Mouse (Mus musculus): ENCODE measurements around the gene Krtap4-7. TPM values are rescaled to one million over a fixed set of nuclear protein-coding genes. Genes with fewer than 3 reads are reported as not detected.

Krtap4-7 gene
- not detected in 2 replicates for polyA plus RNA-seq (2012; rRNA removed)

DNA sequence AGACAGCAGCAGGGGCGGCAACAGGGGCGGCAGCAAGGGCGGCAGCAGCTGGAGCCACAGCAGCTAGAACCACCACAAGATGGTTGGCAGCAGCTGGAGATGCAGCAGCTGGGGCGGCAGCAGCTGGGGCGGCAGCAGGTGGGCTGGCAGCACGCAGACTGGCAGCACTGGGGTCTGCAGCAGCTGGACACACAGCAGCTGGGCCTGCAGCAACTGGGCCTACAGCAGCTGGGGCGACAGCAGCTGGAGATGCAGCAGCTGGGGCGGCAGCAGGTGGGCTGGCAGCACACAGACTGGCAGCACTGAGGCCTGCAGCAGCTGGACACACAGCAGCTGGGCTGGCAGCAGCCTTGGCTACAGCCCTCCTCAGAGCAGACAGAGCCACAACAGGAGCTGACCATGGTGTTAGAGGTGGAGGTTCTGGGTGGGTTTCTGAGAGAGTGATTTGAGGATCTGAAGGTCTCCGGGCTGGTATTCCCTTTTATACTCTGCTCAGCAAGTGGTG, at the start of gene Krtap4-7:
Gene Krtap4-7, minus strand, starts transcription at position 455 of the 505 bp plus-strand sequence.

GRCm38 (mm10) chr11:99690463-99690862, 46.6 kb upstream of the Krtap4-7 start, which contains the start of gene Gm14190:
Gm14190 (minus strand) TSS chr11:99690740.

GRCm38 (mm10) chr11:99665860-99666259, 22.0 kb upstream of the Krtap4-7 start, which contains the start of gene Krtap4-6:
Krtap4-6 (minus strand) TSS chr11:99665960.

GRCm38 (mm10) chr11:99658467-99659010, 14.7 kb upstream of the Krtap4-7 start, which contains the start of gene Gm11563:
Gm11563 (minus strand) TSS chr11:99658960.

GRCm38 (mm10) chr11:99650136-99650535, 6.2 kb upstream of the Krtap4-7 start, which contains the start of gene Gm11555:
Gm11555 (minus strand) TSS chr11:99650236.

DNA sequence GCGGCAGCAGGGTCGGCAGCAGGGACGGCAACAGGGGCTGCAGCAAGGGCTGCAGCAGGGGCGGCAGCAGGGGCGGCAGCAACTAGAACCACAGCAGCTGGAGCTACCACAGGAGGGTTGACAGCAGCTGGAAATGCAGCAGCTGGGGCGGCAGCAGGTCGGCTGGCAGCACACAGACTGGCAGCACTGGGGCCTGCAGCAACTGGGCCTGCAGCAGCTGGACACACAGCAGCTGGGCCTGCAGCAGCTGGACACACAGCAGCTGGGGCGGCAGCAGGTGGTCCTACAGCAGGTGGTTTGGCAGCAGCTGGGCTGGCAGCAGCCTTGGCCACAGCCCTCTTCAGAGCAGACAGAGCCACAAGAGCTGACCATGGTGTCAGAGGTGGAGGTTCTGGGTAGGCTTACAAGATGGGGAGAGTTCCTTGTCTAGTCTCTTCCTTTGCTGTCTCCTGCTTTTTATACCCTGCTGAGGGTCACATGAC, 9.2 kb downstream of the Krtap4-7 start, which contains the start of gene Krtap4-2:
Gene Krtap4-2, minus strand, starts transcription at position 432 of the 482 bp plus-strand sequence.

GRCm38 (mm10) chr11:99628138-99628537, 15.8 kb downstream of the Krtap4-7 start, which contains the start of gene Krtap4-1:
Krtap4-1 (minus strand) TSS chr11:99628238.

DNA sequence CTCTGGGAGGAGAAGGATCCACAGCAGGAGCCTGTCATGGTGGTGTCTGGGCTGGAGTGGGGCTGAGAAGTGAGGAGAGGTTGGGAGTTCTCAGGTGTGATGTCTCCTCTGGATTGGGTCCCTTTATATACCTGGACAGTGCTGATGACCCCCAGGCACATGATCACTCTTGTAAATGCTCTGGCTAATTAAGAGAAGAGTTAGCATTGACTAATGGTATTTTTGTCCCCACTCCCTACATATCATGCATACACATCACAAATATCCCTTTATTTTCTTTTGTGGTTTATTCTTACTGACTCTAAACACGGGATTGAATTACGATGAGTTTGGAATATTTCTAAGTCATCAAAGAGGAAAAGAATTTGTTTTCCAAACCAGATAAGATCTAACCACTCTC, 23.6 kb downstream of the Krtap4-7 start, which contains the start of gene Gm11562:
Gene Gm11562, minus strand, starts transcription at position 101 of the 400 bp plus-strand sequence.

GRCm38 (mm10) chr11:99614796-99615363, 29.0 kb downstream of the Krtap4-7 start, which contains the start of gene Krtap2-4:
Krtap2-4 (minus strand) TSS chr11:99614846.

DNA sequence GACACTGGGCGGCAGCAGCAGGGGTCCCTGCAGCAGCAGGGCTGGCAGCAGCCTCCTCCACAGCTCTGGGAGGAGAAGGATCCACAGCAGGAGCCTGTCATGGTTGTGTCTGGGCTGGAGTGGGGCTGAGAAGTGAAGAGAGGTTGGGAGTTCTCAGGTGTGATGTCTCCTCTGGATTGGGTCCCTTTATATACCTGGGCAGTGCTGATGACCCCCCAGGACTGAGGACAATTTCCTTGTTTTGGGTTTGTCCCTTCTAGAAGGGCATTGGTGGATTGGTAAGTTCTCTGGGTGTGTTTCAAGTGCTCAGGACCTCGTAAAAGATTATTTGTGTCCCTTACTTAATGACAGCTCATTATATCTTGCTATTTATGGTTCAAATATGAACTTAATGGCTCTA, 33.8 kb downstream of the Krtap4-7 start, which contains the start of gene Gm11937:
Gene Gm11937, minus strand, starts transcription at position 101 of the 400 bp plus-strand sequence.

DNA sequence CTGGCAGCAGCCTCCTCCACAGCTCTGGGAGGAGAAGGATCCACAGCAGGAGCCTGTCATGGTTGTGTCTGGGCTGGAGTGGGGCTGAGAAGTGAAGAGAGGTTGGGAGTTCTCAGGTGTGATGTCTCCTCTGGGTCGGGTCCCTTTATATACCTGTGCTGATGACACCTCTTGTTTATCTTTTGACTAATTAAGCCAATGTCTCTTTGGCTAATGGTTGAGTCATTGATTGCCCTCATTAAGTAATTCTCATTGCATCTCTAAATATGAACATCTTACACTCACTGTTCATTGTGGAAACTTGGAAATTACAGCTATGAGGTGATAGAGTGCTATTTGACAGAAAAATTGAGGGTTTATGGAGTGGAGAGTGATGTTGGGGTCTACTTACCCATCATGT, 40.7 kb downstream of the Krtap4-7 start, which contains the start of gene Gm11938:
Gene Gm11938, minus strand, starts transcription at position 101 of the 400 bp plus-strand sequence.

DNA sequence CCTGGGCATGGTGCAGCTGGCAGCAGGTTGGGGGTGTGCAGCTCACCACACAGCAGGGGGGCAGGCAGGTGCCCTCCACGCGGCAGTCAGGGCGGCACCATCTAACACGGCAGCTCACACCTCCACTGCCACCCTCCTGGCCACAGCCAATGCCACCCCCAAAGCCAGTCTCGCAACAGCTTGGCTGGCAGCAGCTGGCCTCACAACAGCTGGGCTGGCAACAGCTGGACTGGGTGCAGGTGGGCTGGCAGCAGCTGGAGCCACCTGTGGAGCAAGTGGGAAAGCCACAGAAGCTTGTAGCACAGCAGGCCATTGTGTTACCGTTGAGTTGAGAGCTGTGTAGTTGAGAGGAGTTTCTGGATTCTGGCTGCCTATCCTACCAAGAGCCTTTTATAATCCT, 46.1 kb downstream of the Krtap4-7 start, which contains the start of gene Krtap9-3:
Gene Krtap9-3, minus strand, starts transcription at position 364 of the 400 bp plus-strand sequence.

Other genes with a start within 250 kb of the Krtap4-7 start
- gene Krt12, start 221.8 kb downstream of the Krtap4-7 start, polyA plus RNA-seq (2012; rRNA removed), result 0.03 and 0.05 TPM in 2 replicates
- 16.0 and 17.2 TPM in 2 replicates for gene Krt20, start 205.9 kb downstream of the Krtap4-7 start, polyA plus RNA-seq (2012; rRNA removed)
- 0.40 and 0.45 TPM in 2 replicates for gene Krt23, start 151.0 kb downstream of the Krtap4-7 start, polyA plus RNA-seq (2012; rRNA removed)
- not detected in 2 replicates for gene Krt39, start 122.8 kb downstream of the Krtap4-7 start, polyA plus RNA-seq (2012; rRNA removed)
- not detected in 2 replicates for gene Krt40, start 100.9 kb downstream of the Krtap4-7 start, polyA plus RNA-seq (2012; rRNA removed)
- not detected in 2 replicates for gene Krtap3-3, start 93.2 kb downstream of the Krtap4-7 start, polyA plus RNA-seq (2012; rRNA removed)
- not detected in 2 replicates for gene Krtap3-2, start 87.2 kb downstream of the Krtap4-7 start, polyA plus RNA-seq (2012; rRNA removed)
- not detected in 2 replicates for gene Gm11939, start 84.6 kb downstream of the Krtap4-7 start, polyA plus RNA-seq (2012; rRNA removed)
- gene Krtap3-1, start 77.5 kb downstream of the Krtap4-7 start, polyA plus RNA-seq (2012; rRNA removed), result not detected in 2 replicates
- gene Krtap1-5, start 63.1 kb downstream of the Krtap4-7 start, polyA plus RNA-seq (2012; rRNA removed), result not detected in 2 replicates
- not detected in 2 replicates for gene Krtap1-4, start 60.4 kb downstream of the Krtap4-7 start, polyA plus RNA-seq (2012; rRNA removed)
- not detected in 2 replicates for gene Krtap1-3, start 52.8 kb downstream of the Krtap4-7 start, polyA plus RNA-seq (2012; rRNA removed)
- not detected in 2 replicates for gene Krtap9-3, start 46.0 kb downstream of the Krtap4-7 start, polyA plus RNA-seq (2012; rRNA removed)
- gene Gm11938, start 40.8 kb downstream of the Krtap4-7 start, polyA plus RNA-seq (2012; rRNA removed), result not detected in 2 replicates
- not detected in 2 replicates for gene Gm11937, start 33.9 kb downstream of the Krtap4-7 start, polyA plus RNA-seq (2012; rRNA removed)
- gene Krtap2-4, start 29.2 kb downstream of the Krtap4-7 start, polyA plus RNA-seq (2012; rRNA removed), result not detected in 2 replicates
- not detected in 2 replicates for gene Gm11562, start 23.7 kb downstream of the Krtap4-7 start, polyA plus RNA-seq (2012; rRNA removed)
- gene Krtap4-1, start 15.9 kb downstream of the Krtap4-7 start, polyA plus RNA-seq (2012; rRNA removed), result not detected in 2 replicates
- not detected in 2 replicates for gene Krtap4-2, start 9.0 kb downstream of the Krtap4-7 start, polyA plus RNA-seq (2012; rRNA removed)
- gene Gm11555, start 6.1 kb upstream of the Krtap4-7 start, polyA plus RNA-seq (2012; rRNA removed), result not detected in 2 replicates
- gene Gm11563, start 14.9 kb upstream of the Krtap4-7 start, polyA plus RNA-seq (2012; rRNA removed), result not detected in 2 replicates
- not detected in 2 replicates for gene Krtap4-6, start 21.9 kb upstream of the Krtap4-7 start, polyA plus RNA-seq (2012; rRNA removed)
- gene Gm14190, start 46.7 kb upstream of the Krtap4-7 start, polyA plus RNA-seq (2012; rRNA removed), result not detected in 2 replicates
- not detected in 2 replicates for gene Gm14180, start 90.2 kb upstream of the Krtap4-7 start, polyA plus RNA-seq (2012; rRNA removed)
- not detected in 2 replicates for gene Gm11595, start 128.8 kb upstream of the Krtap4-7 start, polyA plus RNA-seq (2012; rRNA removed)
- gene Krtap4-8, start 136.6 kb upstream of the Krtap4-7 start, polyA plus RNA-seq (2012; rRNA removed), result not detected in 2 replicates
- not detected in 2 replicates for gene Krtap4-9, start 141.1 kb upstream of the Krtap4-7 start, polyA plus RNA-seq (2012; rRNA removed)
- not detected in 2 replicates for gene Gm11596, start 149.4 kb upstream of the Krtap4-7 start, polyA plus RNA-seq (2012; rRNA removed)
- not detected in 2 replicates for gene Gm11569, start 154.8 kb upstream of the Krtap4-7 start, polyA plus RNA-seq (2012; rRNA removed)
- not detected in 2 replicates for gene Gm11554, start 160.4 kb upstream of the Krtap4-7 start, polyA plus RNA-seq (2012; rRNA removed)
- gene Krtap4-13, start 165.8 kb upstream of the Krtap4-7 start, polyA plus RNA-seq (2012; rRNA removed), result not detected in 2 replicates
- gene Gm11564, start 171.6 kb upstream of the Krtap4-7 start, polyA plus RNA-seq (2012; rRNA removed), result not detected in 2 replicates
- gene 2300003K06Rik, start 194.0 kb upstream of the Krtap4-7 start, polyA plus RNA-seq (2012; rRNA removed), result not detected in 2 replicates
- gene Krtap4-16, start 207.5 kb upstream of the Krtap4-7 start, polyA plus RNA-seq (2012; rRNA removed), result 0.09 and 0.10 TPM in 2 replicates
- gene Gm11568, start 213.8 kb upstream of the Krtap4-7 start, polyA plus RNA-seq (2012; rRNA removed), result not detected in 2 replicates
- gene Gm11559, start 220.4 kb upstream of the Krtap4-7 start, polyA plus RNA-seq (2012; rRNA removed), result not detected in 2 replicates
- gene Krtap9-1, start 229.3 kb upstream of the Krtap4-7 start, polyA plus RNA-seq (2012; rRNA removed), result not detected in 2 replicates
- not detected in 2 replicates for gene Gm11567, start 235.1 kb upstream of the Krtap4-7 start, polyA plus RNA-seq (2012; rRNA removed)